Mouse (Mus musculus) G1E-ER4 (cell line): Measurements from ENCODE around the gene Arhgap15. TPM values are rescaled to one million over a fixed set of nuclear protein-coding genes. Genes with fewer than 3 reads are reported as not detected.

Experiments
- GATA1 ChIP-seq: IDR thresholded peaks from one replicate; pipeline ENCODE4 v1.8.0; 2012; ENCODE audit warnings: low read length, inconsistent platforms
- polyA plus RNA-seq: library from polyadenylated mRNA; stranded (reverse); fragments of >175 nt; gene quantifications from 2 replicates; pipeline ENCODE4 v1.2.3, GENCODE M21; 2012

The Arhgap15 gene
- polyA plus RNA-seq, 1 experiment: 0.31 TPM

DNA sequence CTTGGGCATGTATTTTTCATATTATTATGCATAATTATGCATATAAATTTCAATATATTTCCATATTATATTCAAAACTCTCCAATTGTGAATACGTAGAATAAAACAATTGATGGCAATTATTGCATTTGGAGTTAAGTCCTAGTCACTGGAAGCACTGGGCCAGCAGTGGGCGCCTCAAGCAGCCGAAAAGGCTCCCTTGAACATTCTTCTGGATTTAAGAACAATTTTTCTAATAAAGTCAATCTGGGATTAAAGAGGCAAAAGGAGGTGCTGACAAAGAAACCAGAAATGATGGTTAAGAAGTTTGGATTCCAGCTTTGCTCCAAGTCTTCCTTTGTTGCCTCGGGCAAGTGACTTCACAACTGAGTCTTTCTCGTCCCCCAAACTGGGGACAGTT is 355.1 kb downstream of the Arhgap15 start:
- no peak for TF ChIP-seq GATA1

DNA sequence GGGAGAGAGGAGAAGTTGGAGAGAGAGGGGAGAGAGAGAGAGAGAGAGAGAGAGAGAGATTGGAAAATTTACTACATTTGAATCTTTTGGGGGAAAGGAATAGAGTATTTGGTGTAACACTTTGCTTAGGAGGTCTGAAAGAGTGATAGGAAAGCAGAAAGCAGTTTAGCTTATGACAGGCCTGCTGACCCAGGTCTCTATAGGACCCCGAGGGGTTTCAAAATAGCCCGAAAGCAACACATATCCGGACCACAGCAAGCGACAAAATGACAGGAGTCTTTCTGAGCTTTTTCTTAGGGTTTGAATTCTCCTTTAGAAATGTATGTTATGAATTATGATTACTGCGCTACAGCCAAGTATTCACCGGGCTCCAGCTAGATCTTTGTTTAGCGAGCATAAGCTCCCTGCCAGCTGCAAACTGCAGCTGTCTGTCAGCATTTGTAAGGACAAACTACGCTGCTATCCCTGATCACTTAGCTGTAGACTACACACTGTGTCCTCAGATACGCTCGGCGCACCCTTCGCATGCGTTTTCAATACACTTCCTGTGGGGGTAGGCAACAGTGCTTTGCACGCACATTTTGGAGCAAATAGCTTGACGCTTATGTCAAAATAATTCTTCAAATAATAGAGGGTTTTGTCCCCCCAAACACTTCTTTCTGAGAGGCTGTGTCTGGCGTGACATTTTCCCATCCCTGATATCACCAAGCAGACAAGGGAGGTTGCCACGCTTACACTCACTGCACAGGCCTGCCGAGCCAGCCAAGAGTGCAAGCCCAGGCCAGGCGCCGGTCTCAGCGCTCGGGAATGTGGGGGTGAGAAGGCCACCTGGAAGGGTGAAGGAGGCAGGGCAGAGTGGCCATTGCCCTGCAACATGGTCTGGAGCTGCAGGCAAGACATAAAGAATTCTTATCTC is 355.9 kb downstream of the Arhgap15 start:
- TF ChIP-seq GATA1: no peak

DNA sequence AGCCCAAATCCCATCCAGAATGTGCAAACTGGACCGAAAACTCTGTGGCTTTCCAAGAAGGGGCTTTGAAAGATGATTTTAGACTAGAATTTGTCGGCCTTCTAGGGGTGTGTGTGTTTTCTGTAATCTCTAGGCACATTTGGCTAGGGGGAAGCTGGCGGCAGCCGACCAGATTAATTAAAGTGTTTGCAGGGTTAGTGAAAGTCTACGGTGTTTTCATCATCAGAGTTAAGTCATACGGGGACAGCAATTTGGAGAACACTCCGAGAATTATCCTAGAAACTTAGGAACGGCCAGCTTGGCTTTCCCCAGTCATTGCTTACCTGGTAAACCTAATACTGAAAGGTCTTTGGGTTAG is 356.6 kb downstream of the Arhgap15 start:
- no peak for TF ChIP-seq GATA1

DNA sequence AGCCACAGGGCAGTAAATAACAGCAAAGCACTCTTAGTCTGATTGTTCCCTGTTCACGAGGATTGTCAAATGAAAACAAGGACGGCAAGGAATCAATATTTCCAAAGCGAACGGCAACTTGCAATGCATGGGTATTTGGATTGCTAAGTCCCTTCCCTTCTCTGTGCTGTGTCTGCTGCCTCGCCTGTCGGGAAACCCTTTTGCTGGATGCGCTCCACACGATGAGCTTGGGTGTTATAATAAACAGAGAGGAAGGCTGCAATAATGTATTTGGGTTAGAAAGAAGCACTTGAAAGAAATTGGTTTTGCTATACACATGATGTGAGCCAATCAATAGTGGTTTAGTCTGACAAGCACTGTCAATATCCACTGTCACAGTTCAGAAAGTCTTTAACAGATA is 357.7 kb downstream of the Arhgap15 start:
- TF ChIP-seq GATA1: no peak

DNA sequence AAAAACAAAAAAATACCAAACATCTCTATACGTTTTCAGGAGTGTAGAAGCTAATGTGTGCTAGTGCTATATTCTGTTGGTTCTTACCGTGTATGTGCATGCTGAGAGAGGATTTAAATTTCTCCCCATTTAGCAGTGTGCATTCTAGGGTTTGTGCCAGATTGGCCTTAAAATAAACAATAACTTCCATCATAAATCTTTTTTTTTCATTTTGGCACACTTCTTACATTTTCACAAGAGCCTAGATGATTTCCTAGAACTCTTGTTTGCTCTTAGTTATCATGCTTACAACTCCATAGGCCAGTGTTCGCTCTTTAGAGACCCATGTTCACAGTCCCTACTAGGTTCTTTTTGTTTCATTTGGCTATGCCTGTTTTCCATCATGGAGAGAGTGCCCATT is 362.7 kb downstream of the Arhgap15 start:
- no peak for TF ChIP-seq GATA1

DNA sequence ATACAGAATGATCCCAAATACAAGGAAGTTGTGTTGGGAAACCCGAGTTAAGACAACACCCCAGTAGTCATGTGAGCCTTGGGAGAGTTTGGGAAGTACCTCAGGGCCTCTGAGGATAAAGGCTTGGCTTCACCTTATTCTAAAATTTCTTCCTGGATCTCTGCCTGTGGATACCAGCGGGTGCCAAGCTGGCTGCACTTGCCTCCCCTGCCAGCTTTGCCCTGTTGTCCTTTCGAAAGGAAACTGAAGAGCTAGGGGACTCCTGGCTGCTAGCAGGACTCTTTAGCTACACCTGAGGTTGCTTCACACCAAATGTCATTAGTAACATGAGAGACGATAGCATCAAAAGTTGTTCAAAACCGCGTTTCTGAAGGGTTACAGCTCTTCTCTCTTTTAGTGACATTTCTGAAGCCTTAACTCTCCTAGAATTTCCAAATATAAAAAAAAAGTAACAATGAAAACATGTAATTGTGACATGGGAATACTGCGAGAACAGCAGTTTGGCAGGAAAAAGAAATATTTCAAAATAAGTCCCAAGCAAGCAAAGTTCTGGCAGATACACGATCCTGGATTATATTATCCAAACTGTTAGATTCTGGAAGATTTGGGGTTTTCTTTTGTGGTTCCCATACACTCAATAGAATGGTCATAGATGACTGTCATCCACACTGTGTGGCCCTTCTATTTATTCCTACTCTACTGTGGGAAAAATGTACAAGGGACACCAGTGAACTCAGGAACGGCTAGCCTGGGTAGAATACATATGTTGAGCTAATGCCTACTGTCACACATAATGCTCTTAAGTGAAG is 364.6 kb downstream of the Arhgap15 start:
- TF ChIP-seq GATA1: no peak

DNA sequence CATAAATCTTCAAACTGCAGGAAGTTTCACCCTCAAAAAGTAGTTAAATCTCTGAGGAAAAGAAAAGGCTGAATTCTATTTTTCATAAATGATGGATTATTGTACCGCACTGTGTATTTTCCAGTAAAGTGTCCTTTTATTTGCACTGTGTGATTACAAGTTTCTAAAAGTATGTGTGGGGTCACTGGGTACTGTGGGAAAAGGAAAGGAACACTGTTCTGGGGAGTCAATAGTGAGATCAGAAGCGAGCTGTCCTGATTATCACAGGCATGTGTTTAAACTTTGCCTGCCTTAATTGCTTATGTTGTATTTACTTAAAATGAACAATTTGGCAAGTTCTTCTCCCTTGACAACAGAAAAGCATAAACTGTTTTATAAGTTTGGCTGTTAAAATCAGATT is 365.7 kb downstream of the Arhgap15 start:
- TF ChIP-seq GATA1: no peak

DNA sequence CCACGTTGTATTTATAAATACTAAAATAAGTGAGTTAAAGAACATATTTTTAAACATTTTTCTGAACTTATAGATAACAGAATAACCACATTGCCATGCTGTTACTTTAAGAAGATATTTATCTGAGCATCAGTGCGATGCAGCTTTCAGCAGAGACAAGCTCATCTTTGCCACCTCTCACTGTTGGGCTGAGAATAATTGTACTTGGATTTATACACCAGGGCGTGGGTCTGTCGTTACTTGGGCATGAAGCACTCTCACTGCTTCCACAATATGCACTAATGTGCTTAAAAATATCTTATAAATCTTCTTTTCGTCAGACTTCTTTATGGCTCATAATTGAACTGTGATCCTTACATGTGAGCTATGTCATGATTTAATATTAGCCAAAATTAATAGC is 372.5 kb downstream of the Arhgap15 start:
- no peak for TF ChIP-seq GATA1

DNA sequence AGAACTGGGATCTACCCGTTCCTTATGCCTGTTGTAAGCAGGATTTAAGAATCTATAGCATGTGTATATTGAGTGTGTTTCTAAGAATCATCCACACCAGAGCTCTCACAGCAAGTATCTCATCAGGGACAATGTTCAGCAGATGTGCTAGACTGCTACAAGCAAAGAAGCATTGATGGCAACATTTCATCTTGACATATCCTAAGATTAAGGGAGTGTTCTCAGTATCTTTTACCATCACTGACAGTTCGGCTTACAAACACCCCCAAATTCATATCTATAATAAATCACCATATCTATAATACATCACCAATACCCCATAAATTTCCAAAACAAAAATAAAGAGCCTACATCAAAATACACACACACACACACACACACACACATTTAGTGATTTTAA is 374.6 kb downstream of the Arhgap15 start:
- TF ChIP-seq GATA1: no peak

DNA sequence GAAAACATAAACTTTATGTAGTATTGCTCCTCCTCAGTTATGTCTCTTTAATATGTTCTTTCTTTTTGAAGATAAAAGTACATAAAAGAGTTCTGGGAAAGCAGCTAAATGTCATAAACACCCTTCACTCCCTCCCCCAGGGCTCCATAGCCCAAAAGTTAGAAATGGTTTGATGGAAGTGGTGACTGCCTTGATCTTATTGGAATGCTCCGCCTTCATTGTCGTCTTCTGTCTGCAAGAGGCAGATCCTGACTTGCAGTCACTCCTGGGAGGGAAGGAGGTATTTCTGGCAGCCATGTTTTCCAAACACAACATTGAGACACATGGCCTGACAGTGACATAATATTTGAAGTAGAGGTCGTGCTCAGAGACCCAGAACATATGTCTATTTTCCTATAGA is 375.5 kb downstream of the Arhgap15 start:
- TF ChIP-seq GATA1: no peak

DNA sequence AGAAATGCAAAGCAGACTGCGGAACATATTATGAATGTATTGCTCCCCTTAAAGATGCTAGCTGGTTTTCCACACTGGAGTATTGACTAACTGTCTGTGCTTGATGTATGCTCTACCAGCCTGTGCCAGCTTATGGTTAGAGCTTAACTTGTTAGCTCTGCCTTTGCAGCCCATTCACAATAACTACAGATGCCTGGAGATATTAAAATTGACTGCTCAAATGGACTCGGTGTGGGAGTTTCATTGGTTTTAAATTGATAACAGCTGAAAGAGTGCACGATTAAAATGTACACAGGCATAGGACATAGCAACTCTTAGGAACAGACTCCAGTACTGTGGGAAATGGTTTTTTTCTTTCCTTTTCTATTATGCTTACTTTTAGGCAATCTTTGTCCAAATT is 376.1 kb downstream of the Arhgap15 start:
- TF ChIP-seq GATA1: no peak

DNA sequence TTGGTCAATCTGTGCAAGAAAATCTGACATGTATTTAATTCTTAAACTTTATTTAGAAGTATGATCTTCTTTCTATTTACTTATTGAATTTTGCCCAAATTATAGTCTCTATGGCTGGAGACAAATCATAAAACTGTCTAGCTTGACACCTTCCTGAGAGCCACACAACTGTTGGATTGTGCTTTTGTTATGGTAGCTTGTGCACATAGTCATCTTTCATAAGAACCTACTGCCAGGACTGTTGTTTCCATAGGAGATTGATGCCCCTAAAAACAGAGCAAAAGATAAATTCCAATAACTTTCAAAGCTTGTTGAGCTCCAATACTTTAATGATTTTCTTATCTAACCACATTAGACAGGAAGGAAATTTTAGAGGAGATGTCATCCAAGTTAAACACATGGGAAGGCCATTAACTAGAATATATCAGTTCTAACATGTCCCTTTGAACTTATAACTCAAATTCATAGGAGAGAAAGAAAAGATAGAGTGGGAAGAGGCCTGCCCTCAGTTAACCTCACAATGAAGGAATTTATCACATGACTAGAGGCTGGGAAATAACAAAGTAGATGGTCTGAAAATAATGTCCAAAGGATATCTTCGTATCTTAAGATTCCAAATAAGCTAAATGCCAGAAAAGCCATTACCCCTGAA is 377.5 kb downstream of the Arhgap15 start:
- TF ChIP-seq GATA1: no peak

DNA sequence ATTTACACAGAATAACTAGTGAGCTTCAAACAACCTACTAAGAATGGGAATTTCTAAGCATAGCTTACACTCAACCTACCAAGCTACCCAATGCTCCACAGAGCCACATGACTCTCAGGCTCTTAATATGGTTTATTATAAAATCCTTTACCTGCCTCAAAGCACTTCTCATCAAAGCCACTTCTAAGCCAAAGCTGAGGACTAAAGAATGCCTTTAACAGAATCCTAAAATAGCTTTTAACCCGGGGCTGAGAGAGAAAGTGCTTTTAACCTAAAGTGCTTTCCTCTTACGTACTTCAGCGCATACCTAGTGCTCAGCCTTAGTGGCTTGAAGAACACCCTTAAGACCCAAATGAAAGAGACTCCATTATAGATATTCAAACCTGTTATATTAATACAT is 380.9 kb downstream of the Arhgap15 start:
- TF ChIP-seq GATA1: no peak

DNA sequence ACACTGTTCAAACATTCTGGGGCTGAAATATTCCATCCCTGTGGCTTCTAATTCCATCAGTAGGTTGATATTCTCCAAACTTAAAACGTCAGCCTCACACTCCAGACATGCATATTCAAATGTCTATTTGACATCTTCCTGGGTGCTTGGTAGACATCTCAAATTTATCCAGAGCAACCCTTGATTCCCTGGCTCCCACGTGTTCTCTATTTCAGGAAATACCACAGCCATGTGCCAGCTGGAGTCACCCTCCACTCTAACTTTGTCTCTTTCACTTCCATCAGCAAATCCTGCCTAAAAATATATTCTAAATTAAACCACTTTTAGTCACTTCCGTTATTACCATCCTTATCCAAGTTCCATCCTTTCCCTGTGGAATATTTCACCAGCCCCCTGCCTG is 382.6 kb downstream of the Arhgap15 start:
- no peak for TF ChIP-seq GATA1

DNA sequence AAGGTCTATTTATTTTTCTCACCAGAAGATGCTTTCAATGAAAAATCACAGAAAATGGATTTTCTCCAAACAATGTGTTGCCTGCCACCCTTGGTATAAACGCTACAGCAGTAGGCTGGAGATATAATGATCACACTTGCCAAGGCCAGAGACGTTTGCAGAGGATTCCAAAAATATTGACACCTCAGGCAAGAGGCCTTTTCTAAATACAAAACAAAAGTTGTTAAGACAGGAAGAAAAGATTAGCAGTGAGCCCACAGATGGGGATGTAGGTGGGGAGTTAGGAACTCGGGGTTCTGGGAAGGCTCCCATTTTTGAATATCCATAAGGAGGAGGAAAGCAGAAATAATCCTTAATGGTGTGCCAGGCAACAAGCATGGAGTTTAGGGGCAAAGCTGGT is 386.2 kb downstream of the Arhgap15 start:
- TF ChIP-seq GATA1: no peak

DNA sequence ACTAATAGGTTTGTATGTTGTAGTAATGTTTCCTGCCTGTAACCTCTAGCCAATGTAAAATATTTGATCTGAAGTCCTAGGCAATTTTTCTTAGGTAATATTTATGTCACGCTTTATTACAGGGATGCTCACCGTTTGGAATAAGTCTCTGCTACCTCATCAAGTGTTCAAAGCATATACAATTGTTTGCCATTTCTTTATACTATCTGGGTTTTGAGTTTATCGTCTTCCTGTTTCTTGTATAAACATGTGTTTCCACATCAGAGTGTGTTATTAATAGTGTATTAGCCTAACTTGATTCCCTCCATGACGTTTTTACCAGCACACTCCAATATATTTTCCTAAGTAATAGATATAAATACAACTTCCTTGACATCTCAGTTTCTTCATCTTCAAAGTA is 391.8 kb downstream of the Arhgap15 start:
- no peak for TF ChIP-seq GATA1
